9 mouse cellular contexts compared by ENCODE assay signal in the genomic region with DNA sequence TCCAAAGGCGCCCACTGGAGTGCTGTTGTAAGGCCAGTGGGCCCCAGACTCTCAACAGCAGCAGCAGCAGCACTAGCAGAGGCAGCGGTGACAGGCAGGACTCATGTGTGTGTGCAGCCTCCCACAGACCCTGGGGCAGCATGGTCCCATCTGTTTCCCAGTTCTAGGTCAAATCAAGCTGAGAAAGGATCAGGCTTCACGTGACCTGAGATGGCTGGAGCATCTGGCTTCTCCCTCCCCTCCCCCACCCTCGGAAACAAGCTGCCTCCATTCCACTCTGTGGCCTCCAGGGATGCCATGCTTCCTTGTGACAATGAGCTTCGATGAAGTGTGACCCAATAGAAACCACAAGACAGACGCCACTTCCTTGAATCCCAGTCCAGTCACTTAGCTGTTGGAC.
DNase-seq lines count a peak whose midpoint lies in the region; ATAC-seq and TF ChIP-seq lines count a peak whose summit lies in the region.
"Had no signal": no experiment of that assay in that cellular context is flagged by ENCODE, and none has a peak within 500 bp of the region (broad histone marks: within the 10 kb centered on the region; RNA-seq: fewer than 3 reads in every experiment).

No protein-coding gene starts in this region.

- H3K9ac ChIP-seq in neural tube, embryonic 15.5 days (replicated peaks), result no peak overlapping the region
- H3K9ac ChIP-seq in embryonic facial prominence, embryonic 14.5 days (ENCODE audit: low read depth, low read length), result no peak overlapping the region
- no peak overlapping the region for H3K9ac ChIP-seq in liver, postnatal 0 days (replicated peaks)
- H3K9ac ChIP-seq: liver, embryonic 13.5 days had no signal

- TF ChIP-seq EP300 in liver, postnatal 0 days (IDR thresholded peaks at IDR 0.05; ENCODE audit: low read depth), result no peak

- no peak overlapping the region for H3K27ac ChIP-seq in neural tube, embryonic 15.5 days (replicated peaks)
- no peak overlapping the region for H3K27ac ChIP-seq in embryonic facial prominence, embryonic 14.5 days (replicated peaks; ENCODE audit: low read depth, low read length)
- no peak overlapping the region for H3K27ac ChIP-seq in liver, postnatal 0 days (ENCODE audit: low read depth)
- H3K27ac ChIP-seq: liver, embryonic 13.5 days had no signal

- H3K36me3 ChIP-seq in neural tube, embryonic 15.5 days, result no peaks in the 10 kb centered on the region
- H3K36me3 ChIP-seq in embryonic facial prominence, embryonic 14.5 days (ENCODE audit: control insufficient read depth, insufficient read depth, low read length), result no peaks in the 10 kb centered on the region
- H3K36me3 ChIP-seq in liver, postnatal 0 days (replicated peaks; ENCODE audit: insufficient read depth, low read length), result no peaks in the 10 kb centered on the region
- H3K36me3 ChIP-seq: liver, embryonic 13.5 days had no signal

- no peak overlapping the region for H3K4me3 ChIP-seq in neural tube, embryonic 15.5 days (replicated peaks)
- no peak overlapping the region for H3K4me3 ChIP-seq in embryonic facial prominence, embryonic 14.5 days (ENCODE audit: low read depth, low read length)
- no peak overlapping the region for H3K4me3 ChIP-seq in liver, postnatal 0 days (ENCODE audit: low read depth, low read length)
- H3K4me3 ChIP-seq: liver, embryonic 13.5 days had no signal

- no peaks in the 10 kb centered on the region for H3K27me3 ChIP-seq in neural tube, embryonic 15.5 days (replicated peaks)
- H3K27me3 ChIP-seq in embryonic facial prominence, embryonic 14.5 days (replicated peaks; ENCODE audit: control insufficient read depth, insufficient read depth, low read length), result no peaks in the 10 kb centered on the region
- no peaks in the 10 kb centered on the region for H3K27me3 ChIP-seq in liver, postnatal 0 days (ENCODE audit: insufficient read depth, low read length)
- H3K27me3 ChIP-seq: liver, embryonic 13.5 days had no signal

- no peak for ATAC-seq in neural tube, embryonic 15.5 days (ENCODE audit: low FRiP score)
- ATAC-seq in embryonic facial prominence, embryonic 14.5 days (ENCODE audit: low read depth), result peak; percentile 73; the same call in 1 of the 2 replicates
- no peak for ATAC-seq in liver, postnatal 0 days

- DNase-seq in neural tube, embryonic 10.5 days (ENCODE audit: extremely low spot score, low spot score), result peak; percentile 73
- DNase-seq in embryonic facial prominence, embryonic 14.5 days (ENCODE audit: low spot score), result peak; percentile 60
- DNase-seq in mesoderm, embryonic 11.5 days (ENCODE audit: low read depth, low spot score), result peak; percentile 83
- DNase-seq in frontal cortex, adult 2 months (ENCODE audit: extremely low spot score in 1 of 2, low spot score in 1 of 2), result no peak
- no peak for DNase-seq in liver, postnatal 0 days
- no peak for DNase-seq in thymus, postnatal 10 days (ENCODE audit: low spot score in 2 of 2)
- DNase-seq: layer of hippocampus, adult 9-11 months; liver, embryonic 13.5 days had no signal

- 23% methylated on average over 6 of the region's 6 CpGs for whole genome bisulfite sequencing in neural tube, embryonic 15.5 days
- WGBS in embryonic facial prominence, embryonic 14.5 days, result 27% methylated on average over 6 of the region's 6 CpGs
- 56% methylated on average over 6 of the region's 6 CpGs for WGBS in liver, postnatal 0 days (ENCODE audit: insufficient replicate concordance)

- no peak overlapping the region for H3K4me2 ChIP-seq in neural tube, embryonic 15.5 days
- no peak overlapping the region for H3K4me2 ChIP-seq in embryonic facial prominence, embryonic 14.5 days (ENCODE audit: low read depth, low read length)
- no peak overlapping the region for H3K4me2 ChIP-seq in liver, postnatal 0 days (ENCODE audit: low read depth, low read length)
- H3K4me2 ChIP-seq: liver, embryonic 13.5 days had no signal

- H3K4me1 ChIP-seq in neural tube, embryonic 15.5 days, result peaks cover 23% of the 10 kb centered on the region
- H3K4me1 ChIP-seq in embryonic facial prominence, embryonic 14.5 days (ENCODE audit: control insufficient read depth, insufficient read depth, low read length), result peaks cover 15% of the 10 kb centered on the region; the same call in 1 of the 2 replicates
- no peaks in the 10 kb centered on the region; the same call in 1 of the 2 replicates for H3K4me1 ChIP-seq in liver, postnatal 0 days (ENCODE audit: insufficient read depth)

- H3K9me3 ChIP-seq in neural tube, embryonic 15.5 days (replicated peaks), result no peaks in the 10 kb centered on the region
- H3K9me3 ChIP-seq in embryonic facial prominence, embryonic 14.5 days (ENCODE audit: control insufficient read depth, low read length), result no peaks in the 10 kb centered on the region
- H3K9me3 ChIP-seq in liver, postnatal 0 days (ENCODE audit: low read length), result no peaks in the 10 kb centered on the region
- H3K9me3 ChIP-seq: liver, embryonic 13.5 days had no signal

- no peak for TF ChIP-seq CTCF in liver, postnatal 0 days (IDR thresholded peaks at IDR 0.05; ENCODE audit: low read depth)

Comparison
In these comparisons a context has a peak if more than half of its experiments do, and no peak if none do; other contexts are left out.
1. DNase-seq: peak in neural tube, embryonic 10.5 days (single experiment), embryonic facial prominence, embryonic 14.5 days (single experiment) and mesoderm, embryonic 11.5 days (single experiment); none in frontal cortex, adult 2 months (0 of 2), liver, postnatal 0 days (single experiment) and thymus, postnatal 10 days (0 of 2).